Mouse (Mus musculus) megakaryocyte-erythroid progenitor cell, adult 5-6 weeks (primary cell): ENCODE measurements around the gene Olfr994. TPM values are rescaled to one million over a fixed set of nuclear protein-coding genes. Genes with fewer than 3 reads are reported as not detected.

Source experiments
- ATAC-seq: replicated peaks from 2 replicates; pipeline ENCODE4 v1.8.0; 2016; ENCODE audit warnings: mild to moderate bottlenecking, inconsistent platforms; ENCODE audit not compliant: severe bottlenecking, poor library complexity, low FRiP score, low TSS enrichment
- total RNA-seq, 2 experiments: library from RNA; stranded (forward) in 1 of 2; stranded (reverse) in 1 of 2; fragments of 200-1000, 215-1000 nt in 1 of 2; fragments of >200 nt in 1 of 2; fragmentation: Nextera tagmentation in 1 of 2; gene quantifications; 2 replicates each; pipeline ENCODE4 v1.2.3; 2014 to 2017

The Olfr994 gene
- not detected in 2 replicates for total RNA-seq (2014; fragmentation: Nextera tagmentation)
- total RNA-seq (2017): not detected in 2 replicates

DNA sequence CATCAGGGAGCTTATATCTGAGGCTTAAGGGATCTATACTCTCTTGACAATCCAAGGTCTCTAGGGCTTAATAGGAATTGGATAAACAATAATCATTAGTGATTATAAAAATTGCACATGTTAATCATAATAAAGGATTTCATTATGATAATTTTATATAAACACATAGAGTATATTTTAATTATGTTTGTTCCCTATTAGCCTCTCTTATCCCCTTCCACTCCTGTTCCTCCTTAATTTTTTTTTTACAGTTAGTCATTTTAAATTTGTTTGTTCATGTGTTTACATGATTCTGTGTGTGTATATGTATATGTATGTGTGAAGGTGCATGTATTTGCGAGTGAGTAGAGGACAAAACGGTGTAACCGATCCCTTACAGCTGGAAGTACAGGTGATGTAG, at the start of gene Olfr994:
Gene Olfr994 (minus strand): TSS at position 101 of the 400 bp plus-strand sequence.
- ATAC-seq: no peak

DNA sequence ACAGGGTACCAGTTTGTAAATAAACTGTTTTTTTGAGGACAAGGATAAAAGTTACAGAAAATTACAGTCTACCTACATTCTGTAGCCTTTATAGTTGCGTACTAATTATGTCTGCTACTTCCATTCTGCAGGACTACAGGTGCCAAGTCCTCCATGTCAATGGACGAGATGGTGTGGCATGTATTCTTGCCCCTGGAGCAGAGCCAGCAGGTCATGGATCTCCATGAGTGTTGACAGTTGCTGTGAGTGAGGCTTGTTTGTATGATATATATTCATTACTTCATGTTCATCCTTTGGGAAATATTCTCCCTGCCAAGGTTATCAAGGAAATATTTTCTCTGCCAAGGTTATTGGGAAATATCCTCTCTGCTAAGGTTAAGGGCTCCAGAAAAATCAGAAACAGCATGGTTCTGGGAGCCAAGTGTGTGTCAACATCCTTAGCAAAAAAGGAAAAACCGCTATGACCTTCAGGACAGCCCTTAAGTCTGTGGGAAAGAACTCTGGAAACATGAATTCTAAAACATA, 30.6 kb upstream of the Olfr994 start:
- no peak for ATAC-seq

DNA sequence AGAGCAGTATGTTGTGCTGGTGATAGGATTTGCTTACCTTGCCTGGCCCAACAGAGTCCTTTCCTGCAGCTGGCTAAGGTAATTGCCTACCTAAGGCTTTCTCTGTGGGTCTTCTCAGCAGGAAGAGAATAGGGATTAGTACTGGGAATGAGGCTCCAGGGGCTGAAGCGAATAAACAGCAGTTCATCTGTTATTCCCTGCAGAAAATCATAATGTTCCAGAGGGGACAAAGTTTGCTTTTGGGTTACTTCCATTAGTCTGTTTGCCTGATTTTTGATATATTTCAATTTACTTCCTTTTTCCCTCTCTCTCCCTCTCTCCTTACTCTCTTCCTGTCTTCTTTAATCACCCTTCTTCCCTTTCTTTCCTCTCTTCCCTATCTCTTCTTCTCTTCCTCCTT, 7.3 kb upstream of the Olfr994 start, which contains the start of gene Olfr995:
Gene Olfr995 (minus strand): TSS at position 101 of the 400 bp plus-strand sequence.
- ATAC-seq: no peak

DNA sequence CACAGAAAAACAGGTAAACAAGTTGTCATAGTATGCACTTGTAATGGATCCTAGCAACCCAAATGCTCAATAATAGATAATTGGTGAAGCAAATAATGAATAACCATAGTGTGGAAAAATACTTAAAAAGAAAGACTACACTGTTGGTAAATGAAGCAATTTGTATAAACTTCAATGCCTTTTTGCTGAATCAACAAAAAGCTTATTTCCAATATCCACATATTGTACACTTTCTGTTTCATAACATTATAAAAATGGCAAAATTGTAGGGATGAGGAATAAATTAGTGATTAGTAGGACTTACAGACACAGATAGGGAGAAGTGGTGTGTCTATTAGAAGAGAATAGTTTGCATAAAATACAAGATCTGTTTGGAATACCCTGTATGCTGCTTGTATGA, 6.3 kb upstream of the Olfr994 start:
- no peak for ATAC-seq

DNA sequence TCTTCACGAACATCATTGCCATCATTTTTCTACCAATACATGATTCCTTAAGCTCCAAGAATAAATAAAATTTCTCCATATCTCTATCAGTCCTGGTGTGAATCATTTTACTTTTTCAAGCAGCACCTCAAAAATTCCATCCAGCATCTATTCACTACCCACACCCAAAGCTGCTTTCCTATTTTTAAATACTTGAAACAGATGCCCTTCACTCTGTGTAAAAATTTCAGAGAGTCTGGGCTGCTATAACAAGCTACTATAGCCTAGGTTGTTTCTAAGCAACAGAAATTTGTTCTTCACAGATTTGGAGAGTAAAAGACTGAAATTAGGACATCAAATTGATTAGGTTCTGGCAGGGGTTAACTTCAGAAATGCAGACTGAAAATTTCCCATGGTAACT, 10.4 kb downstream of the Olfr994 start:
- ATAC-seq: no peak

DNA sequence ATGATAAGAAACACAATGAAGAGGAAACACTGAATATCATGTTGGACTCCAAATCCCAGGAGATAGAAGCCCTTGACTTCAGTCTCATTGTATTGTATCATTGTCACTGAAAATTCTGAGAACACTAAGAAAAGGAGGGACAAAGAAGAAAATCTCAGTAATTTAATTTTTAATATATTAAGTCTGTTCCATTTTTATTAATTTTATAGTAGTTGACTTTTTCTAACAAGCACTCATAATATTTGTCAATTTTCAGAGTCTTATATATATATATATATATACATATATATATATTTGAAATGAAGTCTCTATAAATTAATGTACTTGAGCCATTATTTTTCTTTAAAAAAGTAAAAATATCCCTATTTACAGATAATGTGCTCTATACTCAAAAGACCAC, 21.5 kb downstream of the Olfr994 start, which contains the start of gene Olfr993:
Gene Olfr993 (minus strand): TSS at position 101 of the 400 bp plus-strand sequence.
- no peak for ATAC-seq

DNA sequence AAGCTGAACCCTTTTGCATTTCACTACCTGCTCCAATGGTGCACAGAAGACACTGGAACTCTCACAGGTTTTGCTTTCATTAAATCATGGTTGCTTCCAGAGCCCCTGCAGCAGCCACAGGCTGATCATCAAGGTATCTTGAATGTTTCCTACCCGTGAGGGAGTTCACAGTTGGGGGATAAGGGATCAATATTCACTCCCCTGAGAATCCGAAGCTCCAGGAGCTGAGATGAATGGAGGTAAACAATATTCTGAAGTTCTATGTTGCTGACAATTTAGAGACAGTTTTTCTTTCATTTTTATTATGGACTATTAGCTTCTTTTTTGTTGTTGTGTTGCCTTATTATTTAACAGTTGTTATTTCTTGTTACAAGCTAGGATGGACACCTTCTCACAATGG, 26.9 kb downstream of the Olfr994 start, which contains the start of gene Olfr992:
Gene Olfr992 (minus strand): TSS at position 101 of the 400 bp plus-strand sequence.
- no peak for ATAC-seq

Other genes starting within 250 kb of the Olfr994 start
- gene Lrrc55, start 239.3 kb downstream of the Olfr994 start, total RNA-seq (2014; fragmentation: Nextera tagmentation): not detected in 2 replicates
- not detected in 2 replicates for gene Lrrc55, start 239.3 kb downstream of the Olfr994 start, total RNA-seq (2017)
- not detected in 2 replicates for gene Olfr987, start 97.1 kb downstream of the Olfr994 start, total RNA-seq (2014; fragmentation: Nextera tagmentation)
- not detected in 2 replicates for gene Olfr987, start 97.1 kb downstream of the Olfr994 start, total RNA-seq (2017)
- gene Olfr988, start 73.2 kb downstream of the Olfr994 start, total RNA-seq (2014; fragmentation: Nextera tagmentation): not detected in 2 replicates
- gene Olfr988, start 73.2 kb downstream of the Olfr994 start, total RNA-seq (2017): not detected in 2 replicates
- gene Olfr992, start 27.0 kb downstream of the Olfr994 start, total RNA-seq (2014; fragmentation: Nextera tagmentation): not detected in 2 replicates
- gene Olfr992, start 27.0 kb downstream of the Olfr994 start, total RNA-seq (2017): not detected in 2 replicates
- not detected in 2 replicates for gene Olfr993, start 21.6 kb downstream of the Olfr994 start, total RNA-seq (2014; fragmentation: Nextera tagmentation)
- gene Olfr993, start 21.6 kb downstream of the Olfr994 start, total RNA-seq (2017): not detected in 2 replicates
- gene Olfr995, start 7.2 kb upstream of the Olfr994 start, total RNA-seq (2014; fragmentation: Nextera tagmentation): not detected in 2 replicates
- not detected in 2 replicates for gene Olfr995, start 7.2 kb upstream of the Olfr994 start, total RNA-seq (2017)
- not detected in 2 replicates for gene 4833423E24Rik, start 82.6 kb upstream of the Olfr994 start, total RNA-seq (2014; fragmentation: Nextera tagmentation)
- gene 4833423E24Rik, start 82.6 kb upstream of the Olfr994 start, total RNA-seq (2017): not detected in 2 replicates
- not detected in 2 replicates for gene Olfr996, start 142.8 kb upstream of the Olfr994 start, total RNA-seq (2014; fragmentation: Nextera tagmentation)
- not detected in 2 replicates for gene Olfr996, start 142.8 kb upstream of the Olfr994 start, total RNA-seq (2017)
- not detected in 2 replicates for gene Olfr998, start 152.5 kb upstream of the Olfr994 start, total RNA-seq (2014; fragmentation: Nextera tagmentation)
- gene Olfr998, start 152.5 kb upstream of the Olfr994 start, total RNA-seq (2017): not detected in 2 replicates
- gene Olfr1000, start 175.5 kb upstream of the Olfr994 start, total RNA-seq (2014; fragmentation: Nextera tagmentation): not detected in 2 replicates
- gene Olfr1000, start 175.5 kb upstream of the Olfr994 start, total RNA-seq (2017): not detected in 2 replicates
- not detected in 2 replicates for gene Olfr1002, start 214.3 kb upstream of the Olfr994 start, total RNA-seq (2014; fragmentation: Nextera tagmentation)
- not detected in 2 replicates for gene Olfr1002, start 214.3 kb upstream of the Olfr994 start, total RNA-seq (2017)
- not detected in 2 replicates for gene Olfr154, start 228.0 kb upstream of the Olfr994 start, total RNA-seq (2014; fragmentation: Nextera tagmentation)
- gene Olfr154, start 228.0 kb upstream of the Olfr994 start, total RNA-seq (2017): not detected in 2 replicates
- not detected in 2 replicates for gene Olfr1006, start 242.3 kb upstream of the Olfr994 start, total RNA-seq (2014; fragmentation: Nextera tagmentation)
- not detected in 2 replicates for gene Olfr1006, start 242.3 kb upstream of the Olfr994 start, total RNA-seq (2017)